Mouse (Mus musculus): ENCODE data around the gene Aldh18a1. TPM values are rescaled to one million over a fixed set of nuclear protein-coding genes. Genes with fewer than 3 reads are reported as not detected.

Aldh18a1 gene
- polyA plus RNA-seq, 1 experiment from 2014 or later: 76.2 TPM

DNA sequence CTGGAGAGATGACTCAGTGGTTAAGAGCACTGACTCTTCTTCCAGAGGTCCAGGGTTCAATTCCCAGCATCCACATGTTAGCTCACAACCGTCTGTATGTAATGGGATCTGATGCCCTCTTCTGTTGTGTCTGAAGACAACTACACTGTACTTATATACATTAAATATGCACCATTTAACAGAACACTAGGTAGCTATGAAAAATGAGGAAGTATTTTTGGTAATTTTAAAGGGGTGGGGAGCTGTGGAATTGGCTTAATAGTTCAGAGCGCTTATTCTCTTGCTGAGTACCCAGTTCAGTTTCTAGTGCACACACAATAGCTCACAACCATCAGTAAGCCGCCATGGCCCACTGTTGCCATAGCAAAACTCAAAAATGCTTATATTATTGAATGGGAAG, 72.7 kb downstream of the Aldh18a1 start:
- 89% methylated on average over 3 of the region's 3 CpGs for WGBS
- H3K4me1 ChIP-seq (replicated peaks): peaks cover 18% of the 10 kb centered on the region
- H3K9ac ChIP-seq (replicated peaks): no peak overlapping the region
- no peak overlapping the region for H3K4me3 ChIP-seq (replicated peaks)
- H3K36me3 ChIP-seq: no peaks in the 10 kb centered on the region
- no peaks in the 10 kb centered on the region for H3K27me3 ChIP-seq
- no peak for ATAC-seq
- no peak overlapping the region for H3K27ac ChIP-seq
- no peaks in the 10 kb centered on the region for H3K9me3 ChIP-seq
- H3K4me2 ChIP-seq (replicated peaks): no peak overlapping the region

- H3K4me3 ChIP-seq (replicated peaks): no peak overlapping the region
- no peaks in the 10 kb centered on the region for H3K9me3 ChIP-seq
- H3K27me3 ChIP-seq: no peaks in the 10 kb centered on the region
- no peak for ATAC-seq
- no peak overlapping the region for H3K9ac ChIP-seq (replicated peaks)
- H3K4me2 ChIP-seq (replicated peaks): no peak overlapping the region
- H3K4me1 ChIP-seq (replicated peaks): peaks cover 28% of the 10 kb centered on the region
- no peaks in the 10 kb centered on the region for H3K36me3 ChIP-seq
- H3K27ac ChIP-seq: no peak overlapping the region
- WGBS: 72% methylated on average over 7 of the region's 7 CpGs
Measured at GRCm38 (mm10) chr19:40514376-40514775, 73.9 kb downstream of the Aldh18a1 start.

GRCm38 (mm10) chr19:40513632-40514078, 74.6 kb downstream of the Aldh18a1 start, which contains the start of gene Sorbs1:
Gene Sorbs1 (minus strand): TSS chr19:40513779.
- H3K27me3 ChIP-seq: no peaks in the 10 kb centered on the region
- peak within 1 kb of the TSS; percentile 84 for H3K4me2 ChIP-seq (replicated peaks)
- peak; percentile 98 for ATAC-seq
- peak within 1 kb of the TSS; percentile 94 for H3K27ac ChIP-seq
- peaks cover 33% of the 10 kb centered on the region for H3K4me1 ChIP-seq (replicated peaks)
- H3K4me3 ChIP-seq (replicated peaks): peak within 1 kb of the TSS; percentile 85
- no peaks in the 10 kb centered on the region for H3K36me3 ChIP-seq
- WGBS: 0% methylated on average over 46 of the region's 51 CpGs
- no peaks in the 10 kb centered on the region for H3K9me3 ChIP-seq
- H3K9ac ChIP-seq (replicated peaks): peak within 1 kb of the TSS; percentile 90

DNA sequence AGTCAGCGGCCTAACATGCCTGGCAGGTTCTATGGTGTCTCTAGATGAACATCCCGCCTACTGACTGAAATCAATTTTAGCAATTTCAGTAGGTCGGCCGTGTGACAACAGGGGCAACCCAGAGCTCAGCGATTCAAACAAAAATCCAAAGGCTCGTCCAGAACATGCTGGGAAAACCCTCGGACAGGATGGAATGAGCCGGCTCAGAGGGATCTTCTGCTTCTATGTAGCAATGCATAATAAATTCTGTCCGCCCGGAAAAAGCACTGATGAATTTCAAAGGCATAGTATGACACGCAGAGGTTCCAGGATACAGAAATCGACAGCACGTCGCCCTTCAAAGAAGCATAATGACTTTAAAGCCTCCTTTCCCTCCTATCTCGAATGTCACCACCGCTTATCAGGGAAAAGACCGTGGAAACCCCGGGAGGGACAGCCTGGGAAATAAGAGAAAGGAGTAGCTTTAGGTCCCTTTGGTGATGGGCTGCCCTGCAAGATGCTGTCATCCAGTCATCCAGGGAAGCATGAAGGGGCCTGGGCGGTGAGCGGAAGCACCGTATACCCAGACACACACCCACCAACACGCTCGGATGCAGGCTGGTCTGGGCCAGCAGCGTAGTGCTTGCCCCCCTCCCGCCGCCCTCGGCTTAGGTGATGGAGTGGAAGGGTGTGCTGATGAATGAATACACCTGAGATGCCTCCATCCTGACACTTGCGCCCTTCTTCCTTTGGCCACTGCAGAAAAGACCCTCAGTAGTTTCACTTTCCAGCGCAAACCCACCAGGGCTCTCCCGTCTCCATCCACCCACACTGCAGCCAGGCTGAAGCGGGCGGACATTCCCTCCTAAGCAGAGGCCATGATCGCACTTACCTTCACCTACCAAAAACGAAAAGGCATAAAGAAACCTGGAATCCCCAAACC, 75.5 kb downstream of the Aldh18a1 start:
- 0 out of 2 replicates have a peak, but pooled peaks cover 2% of the 10 kb centered on the region for H3K36me3 ChIP-seq
- H3K9me3 ChIP-seq: no peaks in the 10 kb centered on the region
- no peaks in the 10 kb centered on the region for H3K27me3 ChIP-seq
- peak overlapping the region; percentile 90 for H3K9ac ChIP-seq (replicated peaks)
- peak overlapping the region; percentile 85 for H3K4me3 ChIP-seq (replicated peaks)
- peak; percentile 56 for ATAC-seq
- H3K4me1 ChIP-seq (replicated peaks): peaks cover 33% of the 10 kb centered on the region
- H3K27ac ChIP-seq: peak overlapping the region; percentile 94
- under 1% methylated on average over 33 of the region's 34 CpGs for WGBS
- H3K4me2 ChIP-seq (replicated peaks): peak overlapping the region; percentile 84

GRCm38 (mm10) chr19:40511679-40512309, 76.5 kb downstream of the Aldh18a1 start:
- Histone ChIP-seq H3K36me3 (0 out of 2 replicates have a peak, but pooled peaks cover 2% of the 10 kb centered on the region), H3K4me2 (replicated peaks) (peak overlapping the region; percentile 84), H3K9me3 (no peaks in the 10 kb centered on the region), H3K27ac (peak overlapping the region; percentile 94), H3K4me3 (replicated peaks) (peak overlapping the region; percentile 85), H3K9ac (replicated peaks) (peak overlapping the region; percentile 90), H3K27me3 (no peaks in the 10 kb centered on the region), H3K4me1 (replicated peaks) (peaks cover 33% of the 10 kb centered on the region)
- no peak for ATAC-seq
- 28% methylated on average over 5 of the region's 5 CpGs for WGBS

GRCm38 (mm10) chr19:40511100-40511439, 77.2 kb downstream of the Aldh18a1 start:
- Histone ChIP-seq H3K9me3 (no peaks in the 10 kb centered on the region), H3K27me3 (no peaks in the 10 kb centered on the region), H3K4me3 (replicated peaks) (peak overlapping the region; percentile 18), H3K9ac (replicated peaks) (peak overlapping the region; percentile 48), H3K36me3 (0 out of 2 replicates have a peak, but pooled peaks cover 2% of the 10 kb centered on the region), H3K27ac (no peak overlapping the region; the same call in 1 of the 2 replicates), H3K4me2 (replicated peaks) (peak overlapping the region; percentile 84), H3K4me1 (replicated peaks) (peaks cover 33% of the 10 kb centered on the region)
- WGBS: 73% methylated on average over 8 of the region's 8 CpGs
- ATAC-seq: no peak

- Histone ChIP-seq H3K36me3 (0 out of 2 replicates have a peak, but pooled peaks cover 2% of the 10 kb centered on the region), H3K4me3 (replicated peaks) (peak overlapping the region; percentile 18), H3K9ac (replicated peaks) (peak overlapping the region; percentile 48), H3K4me2 (replicated peaks) (peak overlapping the region; percentile 84), H3K27ac (no peak overlapping the region; the same call in 1 of the 2 replicates), H3K4me1 (replicated peaks) (peaks cover 33% of the 10 kb centered on the region), H3K9me3 (no peaks in the 10 kb centered on the region), H3K27me3 (no peaks in the 10 kb centered on the region)
- WGBS: 80% methylated on average over 13 of the region's 13 CpGs
- no peak for ATAC-seq
Measured at GRCm38 (mm10) chr19:40510387-40511099, 77.7 kb downstream of the Aldh18a1 start.

- Histone ChIP-seq H3K36me3 (0 out of 2 replicates have a peak, but pooled peaks cover 2% of the 10 kb centered on the region), H3K27ac (no peak overlapping the region), H3K4me3 (replicated peaks) (no peak overlapping the region), H3K27me3 (no peaks in the 10 kb centered on the region), H3K9ac (replicated peaks) (no peak overlapping the region), H3K4me1 (replicated peaks) (peaks cover 33% of the 10 kb centered on the region), H3K4me2 (replicated peaks) (no peak overlapping the region), H3K9me3 (no peaks in the 10 kb centered on the region)
- ATAC-seq: no peak
- 76% methylated on average over 2 of the region's 2 CpGs for WGBS
Measured at GRCm38 (mm10) chr19:40509274-40509673, 79.0 kb downstream of the Aldh18a1 start.

GRCm38 (mm10) chr19:40508851-40509250, 79.4 kb downstream of the Aldh18a1 start:
- H3K36me3 ChIP-seq: 0 out of 2 replicates have a peak, but pooled peaks cover 2% of the 10 kb centered on the region
- no peaks in the 10 kb centered on the region for H3K27me3 ChIP-seq
- no peak overlapping the region for H3K9ac ChIP-seq (replicated peaks)
- peaks cover 33% of the 10 kb centered on the region for H3K4me1 ChIP-seq (replicated peaks)
- H3K4me3 ChIP-seq (replicated peaks): no peak overlapping the region
- H3K4me2 ChIP-seq (replicated peaks): no peak overlapping the region
- no peaks in the 10 kb centered on the region for H3K9me3 ChIP-seq
- 58% methylated on average over 2 of the region's 2 CpGs for WGBS
- ATAC-seq: no peak
- no peak overlapping the region for H3K27ac ChIP-seq

DNA sequence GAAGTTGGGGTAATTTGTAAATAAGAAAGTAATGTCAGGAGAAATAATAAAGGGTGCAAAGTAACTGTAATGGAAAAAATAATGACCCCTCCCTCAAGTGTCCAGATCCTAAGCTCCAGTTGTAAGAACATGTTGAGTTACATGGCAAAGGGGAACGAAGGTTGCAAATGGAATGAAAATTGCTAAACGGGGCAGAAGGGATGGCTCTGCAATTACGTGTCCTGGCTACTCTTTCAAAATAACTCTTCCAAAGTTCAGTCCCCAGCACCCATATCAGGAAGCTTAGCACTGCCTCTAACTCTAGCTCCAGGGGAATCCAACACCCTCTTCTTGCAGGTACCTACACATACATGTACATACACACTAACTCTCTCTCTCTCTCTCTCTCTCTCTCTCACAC, 81.3 kb downstream of the Aldh18a1 start:
- Histone ChIP-seq H3K9ac (replicated peaks) (no peak overlapping the region), H3K4me2 (replicated peaks) (no peak overlapping the region), H3K9me3 (no peaks in the 10 kb centered on the region), H3K27me3 (no peaks in the 10 kb centered on the region), H3K36me3 (0 out of 2 replicates have a peak, but pooled peaks cover 2% of the 10 kb centered on the region), H3K4me3 (replicated peaks) (no peak overlapping the region), H3K27ac (no peak overlapping the region), H3K4me1 (replicated peaks) (peaks cover 29% of the 10 kb centered on the region)
- ATAC-seq: no peak
- 93% methylated on average over 3 of the region's 3 CpGs for WGBS

- H3K27ac ChIP-seq: no peak overlapping the region
- H3K27me3 ChIP-seq: no peaks in the 10 kb centered on the region
- 94% methylated on average over 7 of the region's 7 CpGs for WGBS
- no peak overlapping the region for H3K4me2 ChIP-seq (replicated peaks)
- H3K36me3 ChIP-seq: 0 out of 2 replicates have a peak, but pooled peaks cover 11% of the 10 kb centered on the region
- no peak overlapping the region for H3K9ac ChIP-seq (replicated peaks)
- H3K9me3 ChIP-seq: no peaks in the 10 kb centered on the region
- no peak overlapping the region for H3K4me3 ChIP-seq (replicated peaks)
- H3K4me1 ChIP-seq (replicated peaks): peaks cover 15% of the 10 kb centered on the region
- ATAC-seq: no peak
Measured at GRCm38 (mm10) chr19:40504336-40504735, 83.9 kb downstream of the Aldh18a1 start.

Data from midbrain, embryonic 13.5 days (tissue).